Mouse (Mus musculus) adrenal gland (tissue): Measurements from ENCODE around the gene Haspin.

Experiments used
- intact Hi-C: fragments of 180-260 bp; cut with DNase I; formaldehyde crosslinking; loops from one replicate; pipeline ENCODE4 v1.15.1; 2025

Gene Haspin

DNA sequence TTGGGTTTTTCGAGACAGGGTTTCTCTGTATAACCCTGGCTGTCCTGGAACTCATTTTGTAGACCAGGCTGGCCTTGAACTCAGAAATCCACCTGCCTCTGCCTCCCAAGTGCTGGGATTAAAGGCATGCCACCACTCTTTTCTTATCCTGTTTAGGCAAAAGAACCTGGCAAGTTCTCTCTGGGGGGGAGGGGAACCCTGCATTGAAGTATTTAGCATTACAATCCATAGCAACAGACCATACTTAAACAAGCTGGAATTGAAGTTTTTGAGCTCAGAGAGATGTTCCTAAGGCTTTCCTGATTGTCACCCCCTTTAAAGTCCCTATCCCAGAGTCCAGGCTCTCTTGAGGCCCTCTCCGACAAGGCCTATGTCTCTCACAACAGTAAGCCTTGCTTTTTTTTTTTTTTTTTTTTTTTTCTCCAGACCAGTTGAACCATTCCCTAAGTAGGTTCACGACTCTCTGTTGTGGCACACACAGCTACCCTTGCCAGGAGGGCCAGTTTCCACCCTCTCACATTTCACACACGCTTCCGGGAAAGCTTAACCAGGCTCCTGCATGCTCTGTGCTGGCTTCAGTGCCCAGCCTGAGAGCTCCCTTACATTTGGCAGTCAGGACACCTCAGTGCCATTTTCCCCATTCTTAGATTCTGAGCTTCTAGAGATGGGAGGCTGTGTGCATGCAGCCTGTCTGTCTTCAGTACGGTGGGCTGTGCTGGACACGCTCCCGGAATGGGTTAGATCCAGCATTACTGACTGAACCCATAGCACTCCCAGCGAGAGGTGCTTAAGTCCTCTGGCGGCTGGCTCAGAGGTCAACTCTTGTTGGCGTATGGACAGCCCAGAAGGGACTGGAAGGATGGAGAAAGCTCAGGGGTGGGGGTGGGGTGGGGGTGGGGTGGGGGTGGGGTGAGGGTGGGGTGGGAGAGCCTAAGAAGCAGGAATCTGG, 8.2 kb upstream of the Haspin start:
- intact Hi-C loops: no loop called here

DNA sequence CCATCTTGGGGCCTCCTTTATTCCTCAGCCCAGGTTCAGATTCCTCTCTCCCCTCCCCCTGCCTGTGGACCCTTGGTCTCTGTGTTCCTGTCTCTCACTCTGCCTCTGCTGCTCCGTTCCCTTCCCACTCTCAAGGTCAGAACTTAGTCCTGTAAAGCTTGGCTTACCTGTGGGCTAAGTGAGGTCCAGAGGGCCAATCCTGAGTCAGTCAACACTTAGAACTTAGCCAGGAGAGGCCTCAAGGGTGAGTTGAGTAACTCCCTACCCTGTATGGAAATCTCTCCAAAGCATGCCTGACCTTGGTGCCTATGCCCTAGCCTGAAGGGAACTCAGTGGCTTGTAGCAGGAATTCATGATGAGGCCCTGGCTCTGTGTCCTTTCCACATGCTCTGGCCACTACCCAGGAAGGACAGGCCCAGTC, 6.2 kb upstream of the Haspin start:
- intact Hi-C loops: loop anchor here (5.0 kb wide), 1 partner anchor 138 kb away; no protein-coding TSS in a partner anchor

- intact Hi-C loops: loop anchor here (5.0 kb wide), 1 partner anchor 40 kb away; the partner anchor contains the start of genes Emc6 and Tax1bp3
Measured at GRCm38 (mm10) chr11:73137116-73137515, 978 bp downstream of the Haspin start.

DNA sequence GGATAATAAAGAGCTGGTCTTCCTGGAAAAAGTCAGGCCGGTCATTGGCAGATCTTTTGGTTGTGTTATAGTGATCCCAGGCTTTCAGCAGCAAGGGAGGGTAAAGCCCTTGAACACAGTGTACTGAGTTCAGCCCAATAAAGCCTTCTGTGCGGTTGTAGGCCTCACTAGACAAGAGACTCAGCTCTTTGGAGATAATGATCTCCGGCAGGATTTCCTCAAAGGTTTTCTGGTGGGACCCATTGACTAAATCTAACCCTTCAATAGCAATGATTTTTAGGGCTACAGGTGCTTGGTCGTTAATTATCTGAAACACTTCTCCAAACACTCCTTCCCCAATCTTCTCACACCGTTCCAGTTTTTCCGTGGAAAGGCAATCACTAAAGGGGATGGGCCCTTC, 1.5 kb downstream of the Haspin start:
- intact Hi-C loops: loop anchor here (5.0 kb wide), 1 partner anchor 41 kb away; the partner anchor contains the start of genes Emc6 and Tax1bp3

GRCm38 (mm10) chr11:73134222-73134621, 3.9 kb downstream of the Haspin start:
- intact Hi-C loops: no loop called here

DNA sequence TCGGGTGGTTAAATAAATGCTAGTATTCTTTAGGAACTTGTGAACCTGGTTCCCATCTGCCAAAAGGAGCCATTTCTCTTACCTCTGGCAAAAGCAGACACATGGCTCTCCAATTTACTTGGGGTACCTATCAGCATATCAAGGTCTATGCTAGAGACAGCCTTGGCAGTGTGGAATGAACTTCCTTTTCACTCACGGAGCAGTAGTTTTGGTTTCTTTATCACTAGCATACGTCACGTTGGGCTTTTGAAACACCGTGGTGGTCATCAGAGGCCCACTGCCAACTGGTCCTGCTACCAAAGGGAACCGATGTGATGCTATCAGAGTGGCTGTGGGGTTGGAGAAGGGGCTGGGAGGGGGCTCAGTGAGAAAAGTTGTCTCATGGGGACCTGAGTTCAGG, 5.1 kb downstream of the Haspin start:
- intact Hi-C loops: no loop called here

DNA sequence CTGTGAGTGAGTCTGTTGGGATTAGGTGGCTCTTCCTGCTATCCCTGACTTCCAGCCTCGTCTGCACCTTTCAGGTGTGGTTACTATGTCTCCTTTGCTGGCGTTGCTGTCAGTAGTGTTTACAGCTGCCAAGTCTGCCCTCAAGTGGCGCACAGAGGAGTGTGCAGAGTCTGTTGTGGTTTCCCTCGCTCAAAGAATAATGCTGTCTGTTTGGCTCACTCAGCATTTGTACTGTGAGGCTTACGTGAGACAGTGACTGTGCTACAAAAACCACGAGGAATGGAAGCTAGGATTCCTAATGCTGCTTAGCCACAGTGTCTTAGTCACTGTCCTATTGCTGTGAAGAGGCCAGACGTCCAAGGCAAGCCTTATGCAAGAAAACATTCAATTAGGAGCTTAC, 7.1 kb downstream of the Haspin start:
- intact Hi-C loops: no loop called here

DNA sequence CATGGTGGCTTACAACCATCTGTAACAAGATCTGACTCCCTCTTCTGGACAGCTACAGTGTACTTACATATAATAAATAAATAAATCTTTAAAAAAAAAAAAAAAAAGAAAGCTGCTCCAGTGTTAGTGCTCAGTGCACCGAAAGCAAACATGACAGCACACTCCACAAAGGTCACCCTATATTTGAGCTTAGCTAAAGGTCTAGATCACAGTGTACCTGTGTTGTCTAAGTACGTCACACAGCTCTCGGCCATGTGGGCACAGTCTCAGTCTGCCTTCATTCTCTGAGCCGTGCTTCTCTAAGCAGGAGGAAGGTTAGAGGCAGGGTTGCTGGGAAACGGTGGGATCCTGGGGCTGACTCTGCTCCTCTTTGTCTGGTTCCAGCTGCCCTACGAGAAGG, 11.6 kb downstream of the Haspin start:
- intact Hi-C loops: no loop called here

DNA sequence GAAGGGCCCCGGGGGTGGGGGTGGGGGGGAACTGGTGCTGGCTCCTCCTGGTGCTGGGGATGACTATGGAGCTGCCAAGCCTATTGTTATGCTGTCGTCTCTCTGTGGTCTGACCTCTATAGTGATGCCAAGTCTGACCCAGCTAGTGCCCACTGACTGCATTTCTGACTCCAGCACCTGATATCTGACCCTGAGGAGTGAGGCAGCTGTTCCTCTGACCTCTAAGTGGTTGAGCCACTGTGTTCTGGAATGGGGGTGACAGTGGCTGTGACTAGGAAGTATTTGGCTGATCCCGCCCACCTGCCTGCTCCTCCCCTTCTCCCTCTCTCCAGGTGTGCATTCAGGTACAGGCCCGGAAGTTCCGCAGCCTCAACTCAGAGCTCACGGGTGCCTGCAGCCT, 26.7 kb downstream of the Haspin start:
- intact Hi-C loops: no loop called here

- intact Hi-C loops: loop anchor here (5.0 kb wide), 2 partner anchors 38 to 103 kb away; no protein-coding TSS in a partner anchor
Measured at GRCm38 (mm10) chr11:73109941-73110340, 28.2 kb downstream of the Haspin start.

- intact Hi-C loops: loop anchor here (5.0 kb wide), 2 partner anchors 37 to 102 kb away; no protein-coding TSS in a partner anchor
Measured at GRCm38 (mm10) chr11:73108898-73109625, 29.0 kb downstream of the Haspin start.

DNA sequence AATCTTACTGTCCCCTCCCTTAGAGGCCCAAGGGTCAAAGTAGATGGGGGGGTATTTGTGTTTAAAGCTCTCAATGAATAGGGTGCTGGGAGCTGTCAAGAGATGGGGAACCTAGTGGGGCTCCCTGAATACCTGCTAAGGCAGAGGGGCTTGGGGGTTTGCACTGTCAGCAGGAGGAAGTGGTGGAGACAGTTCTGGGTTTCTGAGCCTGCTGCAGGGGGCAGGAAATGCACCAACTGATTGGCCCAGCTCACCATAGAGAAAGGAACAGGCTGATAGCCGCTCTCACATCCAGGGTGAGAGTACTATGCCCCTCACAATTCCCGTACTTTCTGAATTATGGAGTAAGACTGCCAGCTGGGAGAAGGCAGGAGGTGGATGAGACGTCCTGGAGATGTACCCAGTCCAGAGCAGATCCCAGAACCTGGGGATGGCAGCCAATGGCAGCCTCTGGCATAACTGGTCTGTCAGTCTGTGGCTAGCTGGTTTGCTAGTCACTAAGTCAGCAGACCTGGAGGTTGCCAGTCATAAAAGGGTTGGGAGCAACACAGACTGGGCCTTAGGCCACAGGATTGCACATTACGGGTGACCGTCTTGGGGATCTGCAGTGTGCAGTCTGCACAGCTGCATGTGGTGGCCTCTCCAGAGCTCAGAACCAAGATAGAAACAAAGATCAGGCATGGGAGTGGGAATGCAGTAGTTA, 29.7 kb downstream of the Haspin start:
- intact Hi-C loops: loop anchor here (5.0 kb wide), 2 partner anchors 36 to 101 kb away; no protein-coding TSS in a partner anchor

GRCm38 (mm10) chr11:73107358-73107757, 30.7 kb downstream of the Haspin start:
- intact Hi-C loops: loop anchor here (5.0 kb wide), 2 partner anchors 35 to 100 kb away; no protein-coding TSS in a partner anchor

DNA sequence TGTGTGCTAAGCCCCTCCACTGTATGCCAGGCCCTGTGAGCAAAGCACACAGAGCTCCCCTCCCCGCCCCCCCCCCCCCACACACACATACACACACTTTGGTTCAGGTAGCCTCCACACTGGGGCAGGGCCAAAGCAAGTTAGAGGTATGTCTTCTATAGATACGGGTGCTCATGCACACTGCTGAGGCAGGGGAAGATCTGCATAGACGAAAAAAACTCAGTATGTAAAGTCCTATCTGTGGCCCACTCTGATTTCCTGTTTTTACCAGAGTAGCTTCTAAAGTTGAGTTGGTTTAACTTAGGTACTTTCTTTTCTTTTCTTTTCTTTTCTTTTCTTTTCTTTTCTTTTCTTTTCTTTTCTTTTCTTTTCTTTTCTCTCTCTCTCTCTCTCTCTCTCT, 32.8 kb downstream of the Haspin start:
- intact Hi-C loops: loop anchor here (5.0 kb wide), 2 partner anchors 33 to 98 kb away; no protein-coding TSS in a partner anchor

GRCm38 (mm10) chr11:73101308-73101707, 36.8 kb downstream of the Haspin start:
- intact Hi-C loops: no loop called here

GRCm38 (mm10) chr11:73099976-73100750, 37.9 kb downstream of the Haspin start:
- intact Hi-C loops: no loop called here

DNA sequence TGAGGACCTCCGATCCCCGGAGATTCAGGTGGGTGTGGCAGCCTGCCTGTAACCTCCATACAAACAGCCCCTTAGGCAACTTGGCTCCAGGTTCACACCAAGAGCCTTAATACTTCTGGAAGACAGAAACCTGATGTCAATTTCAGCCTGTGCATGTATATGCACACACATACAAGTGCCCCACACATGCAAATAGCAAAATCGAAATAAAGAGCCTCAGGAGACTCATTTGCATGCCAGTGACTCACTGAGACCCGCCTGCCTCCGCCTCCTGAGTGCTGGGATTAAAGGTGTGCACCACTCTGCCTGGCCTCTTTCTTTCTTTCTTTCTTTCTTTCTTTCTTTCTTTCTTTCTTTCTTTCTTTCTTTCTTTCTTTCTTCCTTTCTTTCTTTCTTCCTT, 39.2 kb downstream of the Haspin start:
- intact Hi-C loops: no loop called here

DNA sequence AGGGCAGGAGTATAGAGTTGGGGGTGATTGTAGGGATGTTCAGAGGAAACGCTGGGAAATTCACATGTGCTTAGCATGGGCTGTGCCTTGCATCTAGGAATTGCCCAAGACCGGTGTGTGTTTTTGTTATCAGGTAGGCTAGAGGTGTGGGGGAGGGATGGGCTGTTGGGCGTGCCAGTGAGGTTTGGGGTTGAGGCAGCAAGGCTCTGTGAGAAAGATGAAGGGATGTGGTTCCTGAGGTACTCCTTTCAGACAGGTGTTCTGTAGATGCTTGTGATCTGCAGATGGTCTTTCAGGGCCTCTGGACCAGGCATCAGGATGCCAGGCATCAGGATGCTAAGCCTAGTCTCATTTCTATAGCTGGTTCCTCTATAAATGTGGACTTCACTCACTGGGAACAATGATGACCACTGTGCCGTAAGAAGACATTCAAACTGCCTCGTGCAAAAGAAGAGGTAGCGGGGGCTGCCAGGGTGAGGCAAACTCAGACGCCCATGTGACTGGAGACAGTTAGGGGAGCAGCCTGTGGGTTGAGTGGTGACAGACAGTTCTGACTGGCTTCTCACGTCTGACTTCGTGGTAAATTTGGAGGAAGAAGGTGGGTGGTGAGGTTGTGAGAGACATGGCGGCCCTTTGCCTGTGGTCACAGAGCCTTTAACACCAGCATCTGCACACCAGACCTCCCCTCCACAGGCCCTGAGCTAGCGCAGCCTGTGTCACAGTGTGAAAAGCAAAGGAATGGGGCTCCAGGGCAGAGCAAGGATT, 43.7 kb downstream of the Haspin start:
- intact Hi-C loops: no loop called here

- intact Hi-C loops: no loop called here
Measured at GRCm38 (mm10) chr11:73092877-73093276, 45.2 kb downstream of the Haspin start.

DNA sequence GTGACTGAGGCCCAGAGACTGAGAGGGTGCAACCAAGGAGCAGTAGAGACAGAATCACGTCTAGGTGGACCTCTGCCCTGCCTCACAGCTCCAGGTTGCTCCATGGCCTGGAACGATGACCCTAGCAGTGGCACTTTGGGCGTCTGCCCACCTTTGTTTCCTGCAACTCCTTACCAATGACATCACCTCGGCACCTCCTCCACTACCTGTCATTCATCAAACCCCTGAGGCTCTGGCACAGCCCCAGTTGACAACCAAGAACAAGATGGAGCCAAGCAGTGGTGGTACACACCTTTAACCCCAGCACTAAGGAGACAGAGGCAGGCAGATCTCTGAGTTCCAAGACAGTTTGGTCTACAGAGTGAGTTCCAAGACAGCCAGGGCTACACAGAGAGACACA, 46.0 kb downstream of the Haspin start:
- intact Hi-C loops: no loop called here
